Mouse (Mus musculus): ENCODE data around the gene Muc3. TPM values are rescaled to one million over a fixed set of nuclear protein-coding genes. Genes with fewer than 3 reads are reported as not detected.

Gene Muc3
- total RNA-seq, 2 experiments from 2014 or later, result not detected

GRCm38 (mm10) chr5:137098418-137098817 lies 50.7 kb downstream of the Muc3 start:
- ATAC-seq (ENCODE audit: poor library complexity, severe bottlenecking), result peak; percentile 26; the same call in 1 of the 2 replicates

DNA sequence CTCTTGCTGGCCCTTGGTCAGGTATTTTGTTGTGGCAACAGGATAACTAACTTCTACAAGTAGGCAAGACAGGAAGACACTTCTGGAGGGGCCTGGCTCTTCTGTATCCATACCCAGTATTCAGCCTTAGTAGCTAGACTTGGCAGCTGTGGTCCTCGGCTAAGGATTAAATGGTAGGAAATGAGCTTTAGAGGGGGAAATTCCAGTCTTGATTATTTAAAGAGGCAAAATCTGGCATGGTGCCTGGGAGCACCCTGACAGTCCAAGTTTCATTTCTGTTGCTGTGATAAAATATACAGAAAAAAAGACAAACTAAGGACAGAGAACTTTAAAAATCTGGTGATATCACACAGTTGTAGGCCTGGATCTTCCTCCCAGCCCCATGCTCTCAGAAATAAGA lies 53.1 kb downstream of the Muc3 start:
- no peak for ATAC-seq (ENCODE audit: poor library complexity, severe bottlenecking)

DNA sequence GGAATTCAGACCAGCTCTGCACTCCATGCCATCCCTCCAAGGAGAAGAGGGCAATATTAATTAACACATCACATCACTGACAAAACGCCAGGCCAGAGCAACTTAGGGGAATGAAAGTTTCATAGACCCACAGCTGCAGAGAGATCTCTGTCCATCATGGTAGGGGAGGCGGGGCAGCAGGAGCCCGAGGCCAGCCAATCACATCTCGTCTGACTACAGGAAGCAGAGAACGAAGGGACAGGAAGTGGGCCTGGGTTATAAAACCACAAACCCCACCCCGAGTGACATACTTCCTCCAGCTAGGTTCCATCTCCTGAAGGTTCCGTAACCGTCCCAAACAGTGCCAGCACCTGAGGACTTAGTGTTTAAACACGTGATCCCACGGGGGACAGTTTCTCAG lies 54.0 kb downstream of the Muc3 start:
- peak; percentile 79 for ATAC-seq (ENCODE audit: poor library complexity, severe bottlenecking)

- ATAC-seq (ENCODE audit: poor library complexity, severe bottlenecking), result no peak
These were observed 55.4 kb downstream of the Muc3 start for GRCm38 (mm10) chr5:137093720-137094119.

GRCm38 (mm10) chr5:137091560-137091959 lies 57.6 kb downstream of the Muc3 start:
- ATAC-seq (ENCODE audit: poor library complexity, severe bottlenecking), result no peak

DNA sequence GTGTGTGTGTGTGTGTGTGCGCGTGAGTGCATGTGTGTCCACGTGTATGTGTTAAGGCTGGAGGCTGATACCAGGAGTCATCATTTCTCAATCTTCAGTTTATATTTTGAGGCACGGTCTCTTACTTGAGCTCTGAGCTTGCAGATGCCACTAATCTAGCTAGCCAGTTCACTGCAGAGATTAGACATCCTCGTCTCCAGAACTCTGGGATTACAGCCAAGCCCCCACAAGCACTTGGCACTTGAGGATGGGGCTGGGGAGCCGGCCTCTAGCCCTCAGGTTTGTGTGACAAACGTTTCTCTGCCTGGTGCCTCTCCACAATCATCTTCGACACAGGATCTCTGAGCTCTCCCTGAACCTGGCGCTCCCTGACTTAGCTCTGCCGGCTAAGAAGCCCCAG lies 58.3 kb downstream of the Muc3 start:
- ATAC-seq (ENCODE audit: poor library complexity, severe bottlenecking), result no peak

- ATAC-seq (ENCODE audit: poor library complexity, severe bottlenecking), result no peak
These were observed 61.7 kb downstream of the Muc3 start for GRCm38 (mm10) chr5:137087410-137087809.

DNA sequence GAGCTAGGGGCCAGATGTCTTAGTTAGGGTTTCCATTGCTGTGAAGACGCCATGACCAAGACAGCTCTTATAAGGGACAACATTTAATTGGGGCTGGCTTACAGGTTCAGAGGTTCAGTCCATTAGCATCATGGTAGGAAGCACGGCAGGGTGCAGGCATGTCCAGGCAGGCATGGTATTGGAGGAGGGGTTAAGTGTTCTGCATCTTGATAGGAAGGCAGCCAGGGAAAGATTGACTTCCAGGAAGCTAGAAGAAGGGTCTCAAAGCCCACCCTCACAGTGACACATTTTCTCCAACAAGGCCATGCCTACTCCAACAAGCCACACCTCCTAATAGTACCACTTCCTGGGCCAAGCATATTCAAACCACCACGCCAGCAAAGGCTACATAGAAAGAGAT lies 63.4 kb downstream of the Muc3 start:
- ATAC-seq (ENCODE audit: poor library complexity, severe bottlenecking), result no peak

- ATAC-seq (ENCODE audit: poor library complexity, severe bottlenecking), result no peak
These were observed 64.1 kb downstream of the Muc3 start for GRCm38 (mm10) chr5:137085021-137085420.

Other genes with a start within 250 kb of the Muc3 start
- 9.4 and 12.7 TPM in 2 replicates for gene Ift22, start 241.2 kb downstream of the Muc3 start, total RNA-seq (2015)
- 2.0 and 3.7 TPM in 2 replicates for gene Ift22, start 241.2 kb downstream of the Muc3 start, total RNA-seq (2017)
- gene Fis1, start 196.0 kb downstream of the Muc3 start, total RNA-seq (2015), result 288 and 310 TPM in 2 replicates
- 117 and 147 TPM in 2 replicates for gene Fis1, start 196.0 kb downstream of the Muc3 start, total RNA-seq (2017)
- 13.3 and 15.8 TPM in 2 replicates for gene Cldn15, start 182.7 kb downstream of the Muc3 start, total RNA-seq (2015)
- gene Cldn15, start 182.7 kb downstream of the Muc3 start, total RNA-seq (2017), result 7.1 and 15.9 TPM in 2 replicates
- gene Plod3, start 162.3 kb downstream of the Muc3 start, total RNA-seq (2015), result 73.2 and 74.8 TPM in 2 replicates
- gene Plod3, start 162.3 kb downstream of the Muc3 start, total RNA-seq (2017), result 159 and 176 TPM in 2 replicates
- gene Znhit1, start 161.3 kb downstream of the Muc3 start, total RNA-seq (2015), result 106 and 133 TPM in 2 replicates
- 57.7 and 67.9 TPM in 2 replicates for gene Znhit1, start 161.3 kb downstream of the Muc3 start, total RNA-seq (2017)
- gene Vgf, start 122.9 kb downstream of the Muc3 start, total RNA-seq (2015), result not detected in 2 replicates
- not detected in 2 replicates for gene Vgf, start 122.9 kb downstream of the Muc3 start, total RNA-seq (2017)
- 19.1 and 19.6 TPM in 2 replicates for gene Ap1s1, start 103.2 kb downstream of the Muc3 start, total RNA-seq (2015)
- gene Ap1s1, start 103.2 kb downstream of the Muc3 start, total RNA-seq (2017), result 43.3 and 47.2 TPM in 2 replicates
- not detected in 2 replicates for gene Serpine1, start 77.1 kb downstream of the Muc3 start, total RNA-seq (2015)
- not detected in 2 replicates for gene Serpine1, start 77.1 kb downstream of the Muc3 start, total RNA-seq (2017)
- gene Trim56, start 33.1 kb downstream of the Muc3 start, total RNA-seq (2015), result 12.4 and 13.5 TPM in 2 replicates
- gene Trim56, start 33.1 kb downstream of the Muc3 start, total RNA-seq (2017), result 28.7 and 32.4 TPM in 2 replicates
- gene Muc3a, start 63.1 kb upstream of the Muc3 start, total RNA-seq (2015), result 0.87 and 1.4 TPM in 2 replicates
- 0.08 and 0.29 TPM in 2 replicates for gene Muc3a, start 63.1 kb upstream of the Muc3 start, total RNA-seq (2017)
- 0.09 and 0.50 TPM in 2 replicates for gene Ache, start 138.2 kb upstream of the Muc3 start, total RNA-seq (2015)
- gene Ache, start 138.2 kb upstream of the Muc3 start, total RNA-seq (2017), result 0.07 and 0.08 TPM in 2 replicates
- gene Ufsp1, start 145.3 kb upstream of the Muc3 start, total RNA-seq (2015), result 0.18 and 1.4 TPM in 2 replicates
- gene Ufsp1, start 145.3 kb upstream of the Muc3 start, total RNA-seq (2017), result 0.24 and 0.59 TPM in 2 replicates
- 71.9 and 97.1 TPM in 2 replicates for gene Srrt, start 158.4 kb upstream of the Muc3 start, total RNA-seq (2015)
- 158 and 222 TPM in 2 replicates for gene Srrt, start 158.4 kb upstream of the Muc3 start, total RNA-seq (2017)
- gene Trip6, start 165.1 kb upstream of the Muc3 start, total RNA-seq (2015), result 4.1 and 4.2 TPM in 2 replicates
- 2.1 and 2.9 TPM in 2 replicates for gene Trip6, start 165.1 kb upstream of the Muc3 start, total RNA-seq (2017)
- 12.8 and 13.4 TPM in 2 replicates for gene Slc12a9, start 184.3 kb upstream of the Muc3 start, total RNA-seq (2015)
- 20.9 and 21.6 TPM in 2 replicates for gene Slc12a9, start 184.3 kb upstream of the Muc3 start, total RNA-seq (2017)
- gene Ephb4, start 200.8 kb upstream of the Muc3 start, total RNA-seq (2015), result 0.16 TPM in 1 of 2 replicates, not detected in the other
- not detected in 2 replicates for gene Ephb4, start 200.8 kb upstream of the Muc3 start, total RNA-seq (2017)